26 mouse cellular contexts compared by ENCODE assay signal in genomic region chr15:68403554-68404070, GRCm38 (mm10).
DNase-seq lines count a peak whose midpoint lies in the region; ATAC-seq lines count a peak whose summit lies in the region.
"Had no signal": no experiment of that assay in that cellular context is flagged by ENCODE, and none has a peak within 500 bp of the region (broad histone marks: within the 10 kb centered on the region; RNA-seq: fewer than 3 reads in every experiment).

No protein-coding gene starts in this region.

- 92% methylated on average over 3 of the region's 3 CpGs for WGBS in heart, embryonic 10.5 days
- 80% methylated on average over 3 of the region's 3 CpGs for WGBS in heart, embryonic 12.5 days

- H3K9ac ChIP-seq in heart, embryonic 12.5 days: no peak overlapping the region
- H3K9ac ChIP-seq: forebrain, embryonic 13.5 days; heart, embryonic 13.5 days; hindbrain, embryonic 12.5 days; hindbrain, embryonic 15.5 days; intestine, embryonic 15.5 days had no signal

- peak; percentile 54 to 63 for DNase-seq in heart, adult 18-20 months
- DNase-seq in heart, embryonic 10.5 days (ENCODE audit: low spot score): no peak
- DNase-seq in heart, adult 9 months (ENCODE audit: low spot score in 2 of 2): peak; percentile 32 to 39
- DNase-seq in heart, postnatal 10 days: peak; percentile 17 to 35
- DNase-seq in gastrocnemius, postnatal 4 days (ENCODE audit: low spot score in 2 of 2): no peak
- DNase-seq: adrenal gland, postnatal 10 days; adrenal gland, postnatal 36 days; B cell, adult 2 months; cerebellum, adult 18-20 months; cerebellum, adult 9-10 months; cerebellum, postnatal 14 days; gastrocnemius, postnatal 10 days; gastrocnemius, postnatal 36 days; kidney, adult 11 months; kidney, adult 8-10 months had no signal

- H3K4me1 ChIP-seq in heart, embryonic 10.5 days: no peaks in the 10 kb centered on the region
- H3K4me1 ChIP-seq in heart, embryonic 12.5 days (replicated peaks): peaks cover 9% of the 10 kb centered on the region
- H3K4me1 ChIP-seq: forebrain, embryonic 10.5 days; forebrain, embryonic 13.5 days; hindbrain, embryonic 12.5 days; hindbrain, embryonic 15.5 days; intestine, embryonic 15.5 days had no signal

- H3K27ac ChIP-seq in heart, embryonic 10.5 days: no peak overlapping the region
- H3K27ac ChIP-seq in heart, embryonic 12.5 days (ENCODE audit: poor library complexity, severe bottlenecking): no peak overlapping the region
- H3K27ac ChIP-seq: forebrain, embryonic 10.5 days; forebrain, embryonic 13.5 days; heart, embryonic 13.5 days; hindbrain, embryonic 12.5 days; hindbrain, embryonic 15.5 days; intestine, embryonic 15.5 days had no signal

- intact Hi-C loops in heart, postnatal 10 days (cut with DNase I): no loop called here

- no peak overlapping the region for H3K4me2 ChIP-seq in heart, embryonic 12.5 days
- H3K4me2 ChIP-seq: forebrain, embryonic 13.5 days; heart, embryonic 13.5 days; hindbrain, embryonic 12.5 days; hindbrain, embryonic 15.5 days; intestine, embryonic 15.5 days had no signal

- H3K27me3 ChIP-seq in heart, embryonic 10.5 days (ENCODE audit: insufficient read depth, poor library complexity, severe bottlenecking): no peaks in the 10 kb centered on the region
- H3K27me3 ChIP-seq in heart, embryonic 12.5 days (replicated peaks): no peaks in the 10 kb centered on the region
- H3K27me3 ChIP-seq: CH12.LX; forebrain, embryonic 13.5 days; heart, embryonic 13.5 days; hindbrain, embryonic 12.5 days; hindbrain, embryonic 15.5 days; intestine, embryonic 15.5 days had no signal

- no peak overlapping the region for H3K4me3 ChIP-seq in heart, embryonic 10.5 days
- no peak overlapping the region for H3K4me3 ChIP-seq in heart, embryonic 12.5 days
- H3K4me3 ChIP-seq: forebrain, embryonic 10.5 days; forebrain, embryonic 13.5 days; heart, embryonic 13.5 days; hindbrain, embryonic 12.5 days; hindbrain, embryonic 15.5 days; intestine, embryonic 15.5 days had no signal

- no peaks in the 10 kb centered on the region for H3K36me3 ChIP-seq in heart, embryonic 10.5 days
- no peaks in the 10 kb centered on the region for H3K36me3 ChIP-seq in heart, embryonic 12.5 days
- H3K36me3 ChIP-seq: forebrain, embryonic 10.5 days; G1E; heart, embryonic 13.5 days; hindbrain, embryonic 12.5 days; hindbrain, embryonic 15.5 days; intestine, embryonic 15.5 days had no signal

- no peak for ATAC-seq in heart, embryonic 12.5 days (ENCODE audit: insufficient number of reproducible peaks, low FRiP score)
- ATAC-seq: forebrain, embryonic 13.5 days; forebrain, embryonic 16.5 days; intestine, embryonic 15.5 days; Patski had no signal

- no peaks in the 10 kb centered on the region for H3K9me3 ChIP-seq in heart, embryonic 10.5 days
- H3K9me3 ChIP-seq in heart, embryonic 12.5 days (replicated peaks): no peaks in the 10 kb centered on the region
- H3K9me3 ChIP-seq: forebrain, embryonic 10.5 days; forebrain, embryonic 13.5 days; G1E; heart, embryonic 13.5 days; hindbrain, embryonic 12.5 days; hindbrain, embryonic 15.5 days; intestine, embryonic 15.5 days had no signal

Comparison
In these comparisons a context has a peak if more than half of its experiments do, and no peak if none do; other contexts are left out.
1. DNase-seq: peak in heart, adult 18-20 months (2 of 2), heart, adult 9 months (2 of 2) and heart, postnatal 10 days (2 of 2); none in heart, embryonic 10.5 days (single experiment) and gastrocnemius, postnatal 4 days (0 of 2).